Mouse (Mus musculus): ENCODE measurements around the gene Hlf. TPM values are rescaled to one million over a fixed set of nuclear protein-coding genes. Genes with fewer than 3 reads are reported as not detected.

Gene Hlf
- total RNA-seq, 2 experiments from 2014 or later = 138 to 143 TPM

DNA sequence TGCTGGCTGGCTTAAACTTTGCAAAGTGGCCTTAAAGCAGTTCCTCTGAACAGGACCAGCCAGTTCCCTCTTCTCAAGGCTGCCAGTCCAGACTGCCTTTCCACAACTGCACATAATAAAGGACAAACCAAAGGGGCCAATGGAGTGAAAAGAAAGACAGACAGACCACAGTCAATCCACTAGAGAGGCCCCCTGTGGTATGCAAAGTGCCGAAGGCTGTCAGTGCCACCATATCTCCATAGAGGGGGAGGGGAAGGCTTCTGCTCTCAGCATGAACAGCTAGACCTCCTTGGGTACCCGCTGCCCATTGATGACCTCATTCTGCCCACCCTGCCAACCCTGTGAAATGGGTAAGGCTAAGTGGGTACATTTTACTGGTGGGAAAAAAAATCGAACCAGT lies 34.7 kb downstream of the Hlf start:
- no peak overlapping the region for H3K4me3 ChIP-seq
- H3K27ac ChIP-seq = no peak overlapping the region
- TF ChIP-seq CTCF (IDR thresholded peaks at IDR 0.05) = no peak
- intact Hi-C loops (cut with DNase I) = no loop called here
- DNase-seq (ENCODE audit: extremely low spot score in 1 of 2, low spot score in 2 of 2) = no peak

DNA sequence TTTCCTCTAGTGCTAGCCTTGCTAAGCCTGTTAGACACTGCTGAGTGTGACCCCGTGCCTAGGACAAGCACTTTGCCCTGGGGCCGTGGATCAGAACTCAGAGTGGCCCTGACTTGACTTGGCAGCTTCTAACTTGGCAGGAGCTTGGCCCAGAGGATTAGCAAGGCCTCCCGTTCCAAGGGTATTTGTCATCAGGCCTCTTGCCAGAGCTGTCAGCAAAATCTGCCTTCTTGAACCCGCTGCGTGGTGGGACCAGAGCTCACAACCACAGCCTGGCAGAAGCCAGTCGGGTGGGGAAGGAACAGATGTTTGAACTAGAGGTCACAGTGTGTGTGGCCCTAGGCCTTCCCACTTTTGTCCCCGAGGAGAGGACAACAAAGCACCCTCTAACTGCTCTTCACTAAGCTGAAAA lies 35.4 kb downstream of the Hlf start:
- intact Hi-C loops (cut with DNase I) = no loop called here
- Histone ChIP-seq H3K27ac (peak overlapping the region; percentile 28), H3K4me3 (no peak overlapping the region)
- no peak for TF ChIP-seq CTCF (IDR thresholded peaks at IDR 0.05)
- no peak for DNase-seq (ENCODE audit: extremely low spot score in 1 of 2, low spot score in 2 of 2)

DNA sequence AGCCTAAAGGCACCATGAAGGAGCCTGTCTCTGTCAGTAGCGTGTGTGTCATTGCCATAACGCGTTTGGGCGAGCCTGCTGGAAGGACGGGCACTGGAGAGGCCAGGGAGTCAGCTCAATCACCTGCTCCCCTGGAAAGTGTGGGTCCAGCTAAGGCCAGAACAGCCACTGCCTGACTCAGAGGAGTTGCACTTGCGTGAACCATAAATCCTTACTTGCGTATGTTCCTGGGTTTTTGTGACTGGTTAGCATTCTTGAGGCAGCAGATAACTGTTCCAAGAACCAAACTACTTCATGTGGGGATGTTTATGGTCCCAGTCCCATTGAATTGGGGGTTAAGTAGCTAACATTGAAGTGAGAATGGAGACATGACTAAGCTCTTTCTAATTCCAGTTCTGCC lies 38.0 kb downstream of the Hlf start:
- H3K27ac ChIP-seq = no peak overlapping the region

DNA sequence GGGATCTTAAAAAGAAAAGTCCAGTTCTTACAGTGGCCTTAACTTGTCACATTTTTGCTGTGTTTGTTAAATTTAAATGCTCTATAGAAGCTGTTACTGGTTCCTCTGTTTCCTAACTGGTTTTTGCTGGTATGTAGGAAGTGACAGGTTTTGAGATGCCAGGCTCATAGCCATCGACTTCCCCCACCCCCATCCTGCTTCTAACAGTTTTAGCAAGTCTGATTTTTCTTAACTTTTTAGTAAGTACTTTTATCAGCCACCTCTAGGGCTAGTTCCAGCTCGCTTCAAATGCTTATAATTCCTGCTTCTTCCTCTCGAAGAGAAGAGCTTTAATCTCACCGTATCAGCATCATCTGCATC lies 40.6 kb downstream of the Hlf start:
- TF ChIP-seq CTCF (IDR thresholded peaks at IDR 0.05) = no peak
- intact Hi-C loops (cut with DNase I) = no loop called here
- DNase-seq (ENCODE audit: extremely low spot score in 1 of 2, low spot score in 2 of 2) = no peak
- Histone ChIP-seq H3K4me3 (no peak overlapping the region), H3K27ac (no peak overlapping the region)

More for the DNA sequence above, 38.0 kb downstream of the Hlf start:
- no peak overlapping the region for H3K4me3 ChIP-seq
- intact Hi-C loops (cut with DNase I) = no loop called here
- no peak for TF ChIP-seq CTCF (IDR thresholded peaks at IDR 0.05)
- DNase-seq (ENCODE audit: extremely low spot score in 1 of 2, low spot score in 2 of 2) = no peak

GRCm38 (mm10) chr11:90349486-90350152 lies 41.1 kb downstream of the Hlf start:
- intact Hi-C loops (cut with DNase I) = no loop called here
- no peak overlapping the region for H3K4me3 ChIP-seq
- no peak for TF ChIP-seq CTCF (IDR thresholded peaks at IDR 0.05)
- no peak overlapping the region for H3K27ac ChIP-seq
- no peak for DNase-seq (ENCODE audit: extremely low spot score in 1 of 2, low spot score in 2 of 2)

- no peak for DNase-seq (ENCODE audit: extremely low spot score in 1 of 2, low spot score in 2 of 2)
- intact Hi-C loops (cut with DNase I) = no loop called here
- H3K27ac ChIP-seq = no peak overlapping the region
- H3K4me3 ChIP-seq = no peak overlapping the region
- TF ChIP-seq CTCF (IDR thresholded peaks at IDR 0.05) = no peak
Measured at GRCm38 (mm10) chr11:90347667-90348459, 42.8 kb downstream of the Hlf start.

DNA sequence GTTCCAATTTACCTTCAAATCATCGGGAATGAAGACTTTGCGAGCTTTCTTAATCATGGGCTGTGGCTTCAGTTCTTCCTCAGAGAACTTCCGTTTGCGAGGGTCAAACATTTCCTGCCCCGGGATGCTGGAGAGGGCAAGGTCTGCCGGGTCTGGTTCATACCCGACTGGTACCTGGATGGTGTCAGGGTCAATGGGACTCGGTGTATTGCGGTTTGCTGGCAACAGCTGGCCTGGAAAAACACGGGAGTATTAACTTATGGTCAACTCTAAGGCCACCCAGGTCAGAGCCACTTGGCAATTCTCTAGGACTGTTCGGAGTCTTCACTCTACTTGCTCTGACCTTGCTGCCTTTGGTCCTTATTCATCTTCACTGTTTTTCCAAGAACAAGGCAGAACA lies 44.9 kb downstream of the Hlf start:
- Histone ChIP-seq H3K4me3 (no peak overlapping the region), H3K27ac (no peak overlapping the region)
- no peak for TF ChIP-seq CTCF (IDR thresholded peaks at IDR 0.05)
- intact Hi-C loops (cut with DNase I) = no loop called here
- DNase-seq (ENCODE audit: extremely low spot score in 1 of 2, low spot score in 2 of 2) = no peak

DNA sequence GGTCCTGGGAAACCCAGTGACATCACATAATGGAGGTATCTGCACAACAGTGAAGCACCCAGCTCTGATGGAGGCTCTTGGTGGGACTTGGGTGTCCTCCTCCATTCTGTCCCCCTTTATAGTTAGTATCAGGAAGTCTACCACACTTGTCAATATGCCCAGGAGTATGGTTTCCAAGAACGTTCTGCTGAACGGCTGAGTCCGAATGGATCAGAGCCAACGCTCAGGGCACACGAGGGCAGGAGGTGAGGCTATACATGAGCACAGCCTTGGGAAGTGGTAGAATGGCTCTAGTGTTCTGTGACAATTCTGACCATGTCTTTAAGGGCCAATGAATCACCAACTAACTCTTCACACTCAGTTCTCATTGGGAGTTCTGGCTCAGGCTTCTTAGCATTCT lies 47.8 kb downstream of the Hlf start:
- Histone ChIP-seq H3K4me3 (no peak overlapping the region), H3K27ac (no peak overlapping the region)
- intact Hi-C loops (cut with DNase I) = no loop called here

DNA sequence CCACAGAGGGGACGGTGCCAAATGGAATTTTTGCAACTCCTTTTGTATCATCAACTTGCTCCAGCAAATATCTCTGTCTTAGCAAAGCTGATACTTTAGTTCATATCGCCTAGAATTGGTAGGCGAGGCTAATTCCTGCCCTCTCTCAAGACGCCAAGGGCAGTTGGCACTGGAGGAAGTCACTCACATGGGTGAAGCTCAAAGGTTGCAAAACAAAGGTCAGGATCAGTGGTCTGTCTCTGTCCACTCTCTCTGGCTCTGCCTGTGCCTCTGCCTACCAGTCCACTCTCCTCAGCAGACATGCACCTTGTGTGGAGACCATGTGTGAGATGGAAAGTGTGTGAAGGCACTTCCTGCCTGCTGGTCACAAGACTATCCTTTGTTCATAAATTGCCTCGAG lies 48.4 kb downstream of the Hlf start:
- Histone ChIP-seq H3K27ac (no peak overlapping the region), H3K4me3 (no peak overlapping the region)
- no peak for DNase-seq (ENCODE audit: extremely low spot score in 1 of 2, low spot score in 2 of 2)
- intact Hi-C loops (cut with DNase I) = no loop called here
- TF ChIP-seq CTCF (IDR thresholded peaks at IDR 0.05) = no peak

More for the DNA sequence above, 47.8 kb downstream of the Hlf start:
- TF ChIP-seq CTCF (IDR thresholded peaks at IDR 0.05) = no peak
- DNase-seq (ENCODE audit: extremely low spot score in 1 of 2, low spot score in 2 of 2) = no peak

GRCm38 (mm10) chr11:90340836-90341235 lies 49.9 kb downstream of the Hlf start:
- no peak overlapping the region for H3K4me3 ChIP-seq
- intact Hi-C loops (cut with DNase I) = no loop called here
- no peak overlapping the region for H3K27ac ChIP-seq
- no peak for DNase-seq (ENCODE audit: extremely low spot score in 1 of 2, low spot score in 2 of 2)
- TF ChIP-seq CTCF (IDR thresholded peaks at IDR 0.05) = no peak

- Histone ChIP-seq H3K27ac (no peak overlapping the region), H3K4me3 (no peak overlapping the region)
- no peak for DNase-seq (ENCODE audit: extremely low spot score in 1 of 2, low spot score in 2 of 2)
- intact Hi-C loops (cut with DNase I) = no loop called here
- no peak for TF ChIP-seq CTCF (IDR thresholded peaks at IDR 0.05)
Measured at GRCm38 (mm10) chr11:90334816-90335215, 55.9 kb downstream of the Hlf start.

GRCm38 (mm10) chr11:90332737-90333136 lies 58.0 kb downstream of the Hlf start:
- TF ChIP-seq CTCF (IDR thresholded peaks at IDR 0.05) = no peak
- no peak for DNase-seq (ENCODE audit: extremely low spot score in 1 of 2, low spot score in 2 of 2)
- Histone ChIP-seq H3K4me3 (no peak overlapping the region), H3K27ac (peak overlapping the region; percentile 51; the same call in 1 of the 2 replicates)
- intact Hi-C loops (cut with DNase I) = no loop called here
